Mouse (Mus musculus) retina, embryonic 14.5 days (tissue): ENCODE results near the gene Myrf.

Source experiments
- DNase-seq: peaks from one replicate; pipeline ENCODE4 v3.0.0-alpha.2; 2015; ENCODE audit warnings: low spot score

The Myrf gene

DNA sequence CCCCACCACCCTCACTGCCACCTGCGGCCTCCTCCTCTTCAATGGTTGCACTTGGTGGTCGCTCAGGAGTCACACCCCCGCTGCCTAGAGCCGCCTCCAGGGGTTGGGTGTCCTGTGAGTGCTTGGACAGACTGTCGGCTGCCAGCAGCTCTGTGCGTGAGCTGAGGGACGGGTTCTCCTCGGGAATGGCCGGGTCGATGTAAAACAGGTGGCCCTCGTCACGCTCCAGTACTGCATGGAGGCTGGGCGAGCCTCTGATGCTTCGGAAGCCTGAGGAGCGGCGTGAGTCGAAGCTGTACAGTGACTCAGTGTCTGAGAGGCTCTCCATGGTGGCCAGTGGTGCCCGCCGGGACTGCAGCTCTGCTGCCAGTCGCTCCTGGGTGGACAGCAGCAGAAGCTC, 7.6 kb upstream of the Myrf start:
- no peak for DNase-seq

DNA sequence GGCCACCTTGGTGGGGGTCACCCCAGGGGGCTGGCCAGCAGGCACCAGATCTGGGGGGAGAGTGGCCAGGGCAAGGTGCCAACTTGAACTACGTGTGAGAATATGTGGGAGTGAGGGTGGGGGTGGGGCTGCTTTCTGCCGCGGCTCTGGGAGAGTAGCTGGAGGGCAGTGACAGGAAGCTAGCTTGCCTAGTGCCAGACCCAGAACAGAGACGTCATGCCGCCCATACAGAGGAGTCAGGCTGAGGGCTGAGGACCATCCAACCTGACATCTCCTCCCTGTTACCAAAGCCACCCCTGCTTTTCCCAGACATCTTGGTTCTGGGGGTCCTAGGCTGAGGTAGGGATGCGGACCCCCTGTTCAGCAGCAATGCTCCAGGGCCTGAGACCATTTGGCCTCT, 6.6 kb upstream of the Myrf start:
- no peak for DNase-seq

DNA sequence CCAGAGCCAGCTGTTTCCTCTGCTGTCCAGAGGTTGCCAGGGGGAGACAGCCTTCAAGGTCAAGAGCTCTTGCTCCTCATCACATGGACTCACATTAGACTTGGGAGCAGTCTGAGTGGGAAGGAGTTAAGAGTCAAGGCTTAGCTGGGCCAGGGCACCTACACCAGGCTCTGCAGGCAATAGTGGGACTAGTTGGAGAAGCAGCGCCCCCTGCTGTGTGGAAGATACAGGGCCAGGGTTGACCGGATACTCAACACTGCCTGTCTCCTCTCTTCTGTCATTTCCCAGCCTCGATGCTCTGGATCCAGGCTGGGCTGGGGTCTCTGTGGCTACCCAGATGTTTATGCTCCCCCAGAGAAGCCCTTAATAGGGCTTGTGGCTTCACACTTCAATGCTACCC, 3.6 kb upstream of the Myrf start:
- peak; percentile 66 for DNase-seq

DNA sequence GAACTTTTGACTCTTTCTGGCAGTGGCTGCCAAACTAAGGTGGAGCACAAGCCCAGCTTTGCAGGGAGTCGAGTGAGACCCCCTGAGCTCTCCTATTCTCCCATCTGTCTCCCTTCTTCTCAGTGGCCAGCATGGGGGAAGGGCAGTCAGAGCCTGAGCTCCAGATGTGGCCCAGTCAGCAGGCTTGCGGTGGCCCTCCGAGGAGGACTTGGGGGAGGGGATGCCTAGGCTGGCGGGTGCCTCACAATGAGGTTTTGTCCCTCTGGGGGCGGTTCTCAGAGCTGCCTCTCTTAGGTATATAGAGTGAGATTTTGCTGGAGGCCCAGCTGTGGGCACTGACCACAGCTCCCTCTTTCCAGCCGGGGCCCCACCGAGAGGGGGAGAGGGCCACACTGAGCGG, 2.4 kb upstream of the Myrf start:
- peak; percentile 35 for DNase-seq

DNA sequence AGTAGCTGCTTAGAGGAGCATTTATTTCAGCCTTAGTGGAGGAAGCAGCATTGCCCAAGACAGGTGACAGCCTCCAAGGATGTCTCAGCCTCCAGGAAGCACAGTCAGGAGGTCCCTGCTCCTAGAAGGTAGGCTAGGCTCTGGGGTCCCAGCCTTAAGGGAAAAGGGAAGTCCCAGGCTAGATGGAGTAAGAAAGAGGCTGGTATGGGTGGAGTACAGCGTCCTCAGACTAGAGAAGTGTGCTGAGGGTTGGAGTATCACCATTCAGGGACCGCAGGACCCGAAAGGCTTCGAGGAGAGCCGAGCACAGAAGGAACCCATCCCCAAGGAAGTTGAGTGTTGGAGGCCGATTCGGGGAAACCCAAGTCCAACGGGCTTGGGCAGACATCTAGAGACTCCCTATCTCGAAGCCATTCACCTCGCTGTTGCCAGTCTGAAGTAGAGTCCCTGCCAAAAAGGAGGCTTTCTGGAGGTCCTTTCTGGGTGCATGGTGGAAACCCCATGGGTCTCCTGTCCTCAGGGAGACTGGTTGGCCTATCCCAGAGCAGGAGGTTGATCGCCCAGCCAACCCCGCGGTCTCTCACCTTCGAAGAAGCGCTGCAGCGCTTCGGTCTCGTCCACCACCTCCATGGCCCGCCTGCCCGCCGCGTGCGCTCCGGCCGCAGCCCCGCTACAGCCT, 434 bp downstream of the Myrf start:
- DNase-seq, result no peak

DNA sequence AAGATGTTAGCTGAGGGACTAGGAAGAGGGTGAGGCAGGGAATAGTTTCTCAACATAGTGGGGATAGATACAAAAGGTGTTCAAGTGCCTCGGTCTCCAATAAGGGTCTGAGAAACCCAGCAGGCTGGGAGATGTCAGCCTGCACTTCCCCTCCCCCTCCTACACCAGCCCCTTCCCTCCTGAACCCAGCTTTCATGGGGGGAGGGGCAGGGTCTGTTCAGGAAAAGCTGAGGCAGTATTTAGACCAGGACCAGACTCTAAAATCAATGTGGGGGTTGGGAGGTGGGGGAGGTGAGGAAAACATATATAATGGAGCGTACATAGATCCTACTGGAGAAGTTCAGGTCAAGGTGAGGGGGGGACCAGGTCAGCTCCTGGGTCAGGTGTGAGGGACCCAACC, 1.1 kb downstream of the Myrf start:
- DNase-seq, result no peak

DNA sequence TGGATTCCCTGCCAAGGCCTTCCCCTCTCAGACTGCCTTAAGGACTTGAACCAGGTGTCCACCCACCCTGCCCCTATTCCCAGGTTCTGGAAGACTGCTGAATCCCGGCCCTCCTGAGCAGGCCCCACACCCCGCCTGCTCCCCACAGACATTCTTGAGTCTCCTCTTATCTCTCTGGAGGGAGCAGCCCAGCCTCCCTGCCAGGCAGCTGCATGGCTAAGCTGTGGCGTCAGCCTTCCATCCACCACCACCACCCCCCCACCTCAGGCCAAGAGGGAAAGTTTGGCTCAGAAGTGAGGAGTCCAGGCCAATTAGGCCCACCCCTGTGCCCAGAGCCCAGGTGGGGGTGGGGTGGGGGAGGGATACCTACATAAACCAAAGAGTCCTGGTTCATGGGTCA, 2.1 kb downstream of the Myrf start:
- no peak for DNase-seq

DNA sequence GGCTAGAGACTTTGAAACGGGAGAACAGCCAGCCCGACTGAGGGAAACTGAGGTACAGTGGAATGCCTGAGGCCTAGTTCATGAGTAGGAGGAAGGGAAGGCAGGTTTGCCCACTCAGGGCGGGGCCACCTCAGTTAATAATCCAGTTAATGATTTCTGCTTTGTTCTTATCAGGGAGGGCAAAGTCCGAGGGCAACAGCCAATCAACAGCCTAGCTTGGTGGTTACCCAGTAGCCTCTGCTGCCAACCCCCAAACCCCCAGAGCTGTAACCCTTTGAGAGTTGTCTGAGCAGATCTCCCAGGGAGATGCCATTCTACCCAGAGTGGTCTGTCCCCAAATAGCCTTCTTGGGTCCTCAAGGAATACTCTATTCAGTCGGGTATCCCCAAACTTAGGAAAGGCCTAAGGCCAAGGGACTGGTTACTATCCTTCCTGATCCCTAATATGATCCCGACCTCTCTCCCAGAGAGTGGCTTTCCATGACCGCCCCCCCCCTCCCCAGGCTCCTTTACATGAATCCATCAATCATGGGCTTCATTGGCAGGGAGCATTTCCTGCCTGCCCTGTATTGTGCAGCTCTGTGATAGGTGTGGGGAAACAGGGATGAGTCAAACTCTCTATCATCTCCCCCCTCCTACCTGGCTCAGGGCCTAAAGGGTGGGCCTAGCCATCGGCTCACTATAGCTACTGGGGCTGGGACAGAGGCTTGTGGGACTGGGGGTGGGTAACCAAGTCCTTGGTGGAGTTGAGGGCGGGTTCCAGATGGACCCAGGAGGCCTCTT, 4.6 kb downstream of the Myrf start:
- DNase-seq, result no peak

DNA sequence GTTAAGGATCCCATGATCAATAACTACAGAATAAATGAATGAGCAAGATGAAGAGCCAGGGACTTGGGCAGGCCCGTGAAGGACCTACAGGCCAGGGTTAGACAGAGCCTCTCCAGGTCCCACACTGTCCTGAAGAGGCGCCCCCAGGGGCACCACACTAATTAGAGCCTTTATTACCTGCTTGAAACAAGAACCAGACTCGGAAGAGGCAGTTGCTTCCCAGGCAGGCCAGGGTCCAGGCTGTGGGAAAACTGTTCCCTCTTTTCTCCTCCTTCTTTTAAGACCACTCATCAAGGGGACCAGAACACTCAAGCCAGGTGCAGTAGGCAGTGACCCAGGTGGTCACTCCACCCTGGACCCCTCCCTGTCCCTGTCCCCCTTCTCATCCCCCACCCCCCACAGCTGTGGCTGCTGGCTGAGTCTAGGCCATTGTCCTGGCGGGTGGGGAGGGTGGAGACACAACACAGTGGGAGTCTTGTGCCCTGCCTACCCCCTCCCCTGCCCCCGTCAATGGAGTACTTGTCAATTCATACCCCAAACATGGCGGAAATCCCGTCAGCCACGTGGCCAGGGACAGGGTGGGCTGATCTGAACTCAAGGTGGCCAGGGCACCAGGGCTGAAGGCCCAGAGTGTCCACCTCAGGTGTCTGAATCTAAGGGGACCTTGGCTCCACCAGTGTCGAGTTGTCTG, 8.1 kb downstream of the Myrf start:
- DNase-seq, result no peak

DNA sequence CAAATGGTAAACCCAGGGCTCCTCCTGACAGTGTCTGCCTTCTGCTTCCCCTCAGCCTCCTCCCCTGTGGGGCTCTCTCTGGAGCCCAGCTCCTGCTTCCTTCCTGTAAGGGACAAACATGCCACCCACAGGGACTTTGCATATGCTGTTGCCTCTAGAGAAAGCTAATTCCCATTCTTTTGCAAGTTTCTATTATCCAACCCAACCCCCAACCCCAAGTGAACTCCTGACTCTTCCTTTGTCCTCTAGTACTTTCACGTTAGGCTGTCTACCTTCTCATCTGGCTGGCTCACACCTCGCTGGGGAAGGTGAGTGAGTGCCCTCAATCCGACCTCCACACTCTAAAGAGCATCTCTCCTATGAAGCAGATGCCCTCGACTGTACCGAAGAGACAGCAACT, 8.7 kb downstream of the Myrf start:
- no peak for DNase-seq

DNA sequence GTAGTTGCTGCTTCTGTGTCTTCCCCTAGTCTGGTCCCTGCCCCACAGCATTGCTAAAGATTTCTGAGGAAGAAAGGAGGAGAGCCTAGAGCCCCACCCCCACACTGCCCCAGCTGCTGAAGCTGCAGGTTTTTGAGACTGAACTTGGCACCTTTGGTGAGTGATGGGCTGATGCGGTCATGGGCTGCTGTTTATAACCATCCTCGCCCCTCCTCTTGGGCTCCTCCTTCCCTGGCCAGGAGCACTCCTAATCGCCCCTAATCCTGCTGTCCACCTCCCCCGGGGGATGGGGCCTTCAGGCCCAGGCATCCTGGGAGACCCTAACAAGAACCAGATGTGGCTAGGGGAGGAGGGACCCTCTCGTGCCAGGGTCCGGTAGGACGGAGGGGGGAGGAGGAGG, 9.5 kb downstream of the Myrf start:
- DNase-seq, result no peak

DNA sequence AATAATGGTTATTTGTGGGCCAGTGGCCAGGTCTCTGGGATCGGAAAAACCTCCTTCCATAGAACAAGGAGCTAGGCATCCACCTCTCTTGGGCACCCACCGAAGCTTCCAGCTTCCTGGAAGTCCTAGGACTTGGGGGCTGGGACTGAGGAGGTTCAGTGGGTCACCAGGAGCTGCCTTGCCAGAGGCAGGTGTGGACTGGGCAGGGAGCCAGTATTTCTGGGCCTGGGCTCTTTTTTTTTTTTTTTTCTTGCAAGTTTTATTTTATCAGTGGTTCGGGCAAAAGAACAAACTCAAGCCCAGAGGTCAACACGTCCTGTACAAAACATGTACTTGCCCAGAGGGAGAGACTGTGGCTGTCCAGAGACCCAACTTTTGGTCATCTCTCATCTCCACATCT, 14.8 kb downstream of the Myrf start:
- DNase-seq, result no peak

DNA sequence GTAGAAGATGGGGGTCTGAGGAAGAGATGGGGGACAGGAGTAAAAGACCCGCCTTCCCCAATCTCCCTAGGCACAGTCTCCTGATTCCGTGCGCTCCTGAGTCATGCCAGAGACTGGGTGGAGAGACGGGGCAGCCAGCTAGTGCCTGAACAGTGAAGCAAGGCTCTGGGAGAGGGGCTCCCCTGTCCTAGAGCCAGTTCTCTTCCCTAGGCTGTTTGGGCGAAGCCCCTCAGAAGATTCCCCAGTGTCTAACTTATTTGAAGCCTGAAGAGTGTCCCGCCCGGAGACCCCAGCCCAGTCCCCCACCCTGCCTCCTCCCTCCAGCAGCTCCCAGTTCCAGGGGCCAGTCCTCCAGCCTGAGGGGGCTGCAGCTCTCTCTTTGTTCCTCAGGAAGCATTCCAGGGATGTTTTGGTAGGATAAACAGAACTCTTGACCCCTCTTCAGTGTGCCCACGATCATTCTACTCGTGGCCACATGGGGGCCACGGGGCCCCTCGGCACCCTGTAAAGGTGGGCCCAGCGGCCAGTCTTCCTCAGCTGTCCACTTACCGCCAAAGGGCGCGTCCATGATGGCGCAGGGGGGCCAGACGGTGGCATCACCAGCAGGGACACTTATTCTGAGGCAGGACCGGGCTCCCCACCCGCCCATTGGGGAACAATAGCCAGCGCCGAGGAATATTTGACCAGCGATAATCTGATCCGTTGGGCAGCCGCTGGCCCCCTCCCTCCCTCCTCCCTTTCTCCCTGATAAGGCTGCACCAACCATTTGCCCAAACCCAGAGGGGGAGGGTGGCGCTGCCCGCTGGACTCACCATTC, 15.7 kb downstream of the Myrf start:
- peak; percentile 48 for DNase-seq

DNA sequence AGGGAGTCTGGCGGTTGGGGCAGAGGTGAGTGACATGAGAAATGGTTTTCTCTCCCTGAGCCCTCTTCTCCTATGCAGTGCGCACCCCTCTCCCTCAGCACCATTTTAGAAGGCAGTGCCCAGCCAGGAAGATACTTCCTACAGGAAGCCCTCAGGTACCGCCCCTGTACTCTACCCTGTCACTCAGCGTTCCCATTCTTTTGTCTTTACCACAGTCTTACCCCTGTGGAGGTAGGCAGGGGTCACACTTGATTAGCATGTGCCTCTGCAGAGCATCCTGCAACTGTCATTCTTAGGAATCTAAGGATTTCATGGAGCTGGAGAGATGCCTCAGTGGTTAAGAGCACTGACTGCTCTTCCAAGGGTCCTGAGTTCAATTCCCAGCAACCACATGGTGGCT, 17.0 kb downstream of the Myrf start:
- DNase-seq, result no peak

DNA sequence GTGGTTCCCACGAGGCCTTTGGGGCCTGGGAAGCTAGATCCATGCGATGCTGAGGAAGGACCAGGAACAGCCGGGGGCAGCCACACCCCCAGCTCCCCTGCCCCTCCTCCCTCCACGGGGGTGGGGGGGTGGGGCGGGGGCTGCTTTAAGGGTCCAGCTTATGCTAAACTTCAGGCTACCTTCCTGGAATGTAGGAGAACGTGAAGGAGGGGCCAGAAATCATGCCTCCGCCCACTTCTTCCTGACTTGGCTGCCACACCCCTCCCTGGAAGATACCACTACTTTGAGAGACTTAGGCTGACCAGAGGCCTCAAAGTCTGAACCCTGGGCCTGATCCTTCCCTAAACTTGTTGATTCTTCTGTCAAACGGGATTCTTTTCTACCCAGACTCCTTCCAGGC, 17.9 kb downstream of the Myrf start:
- no peak for DNase-seq

DNA sequence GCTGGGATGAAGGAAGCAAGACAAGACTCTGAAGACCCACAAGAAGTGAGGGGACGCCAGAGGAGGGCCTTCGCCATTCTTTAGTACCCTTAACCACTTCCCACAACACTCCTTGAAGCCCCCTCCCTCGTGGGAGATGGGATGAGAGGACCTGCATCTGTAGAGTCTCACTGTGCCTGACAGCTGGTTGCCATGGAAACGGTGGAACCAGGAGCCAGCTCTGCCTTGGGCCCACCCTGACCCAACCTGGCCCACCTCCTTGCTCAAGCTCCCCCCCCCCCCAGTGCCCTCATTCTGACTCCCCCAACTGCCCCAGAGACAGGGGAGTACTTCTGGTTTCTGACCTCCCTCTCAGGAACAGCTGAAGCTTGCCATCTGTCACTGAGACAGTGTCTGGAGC, 19.0 kb downstream of the Myrf start:
- no peak for DNase-seq

DNA sequence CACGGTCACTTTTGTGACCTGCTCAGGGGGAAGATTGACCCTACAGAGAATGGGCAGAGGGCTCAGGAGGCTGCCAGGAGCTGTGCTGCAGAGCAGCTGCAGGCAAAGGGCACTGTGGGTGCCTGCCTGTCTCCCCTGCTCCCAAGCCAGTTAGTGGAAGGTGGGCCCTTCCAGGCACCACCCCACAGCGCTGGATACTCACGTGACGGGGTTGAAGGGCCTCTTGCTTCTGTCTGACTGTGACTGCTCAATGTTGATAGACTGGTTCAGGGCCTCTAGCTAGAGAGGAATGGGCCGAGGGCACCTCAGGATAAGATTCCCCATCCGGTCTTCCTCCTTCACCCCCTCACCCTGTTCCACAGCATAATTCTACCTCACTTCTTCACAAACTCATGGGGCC, 21.0 kb downstream of the Myrf start:
- no peak for DNase-seq

DNA sequence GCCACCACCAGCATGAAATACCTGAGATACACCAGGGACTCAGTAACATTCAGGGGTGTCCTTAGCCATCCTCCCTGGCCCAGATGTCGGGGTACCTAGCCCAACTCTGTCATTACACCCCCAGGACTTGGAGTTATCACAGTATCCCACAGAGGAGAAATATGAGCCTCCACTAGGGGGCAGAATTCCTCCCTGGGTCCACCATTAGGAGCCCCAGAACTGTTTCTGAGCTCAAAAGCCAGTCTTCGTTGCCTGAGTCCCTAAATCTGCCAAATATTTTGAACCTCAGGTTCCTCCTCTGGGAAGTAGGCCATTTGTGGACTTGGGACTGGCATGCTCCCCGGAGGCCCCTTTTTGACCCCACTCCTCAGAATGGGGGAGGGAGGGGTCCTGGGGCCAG, 21.4 kb downstream of the Myrf start:
- DNase-seq, result peak; percentile 83

DNA sequence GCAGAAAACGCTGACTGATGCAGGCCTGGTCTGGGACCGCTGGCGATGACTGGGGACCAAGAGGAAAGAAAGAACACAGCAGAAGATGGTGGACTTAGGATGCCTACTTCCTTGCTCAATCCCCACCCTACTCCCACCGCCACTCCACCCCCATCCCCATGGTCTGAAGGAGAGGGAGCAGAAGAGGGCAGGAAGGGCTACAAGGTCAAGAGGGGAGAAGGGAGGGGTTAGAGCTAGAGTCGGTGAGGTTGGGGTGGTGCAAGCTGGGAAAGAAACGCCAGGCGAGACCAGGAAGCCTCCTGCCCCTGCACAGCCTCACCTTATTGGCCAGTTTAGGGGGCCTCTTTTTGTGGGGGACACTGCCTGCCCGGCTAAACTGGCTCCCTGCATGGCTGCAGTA, 24.4 kb downstream of the Myrf start:
- no peak for DNase-seq

DNA sequence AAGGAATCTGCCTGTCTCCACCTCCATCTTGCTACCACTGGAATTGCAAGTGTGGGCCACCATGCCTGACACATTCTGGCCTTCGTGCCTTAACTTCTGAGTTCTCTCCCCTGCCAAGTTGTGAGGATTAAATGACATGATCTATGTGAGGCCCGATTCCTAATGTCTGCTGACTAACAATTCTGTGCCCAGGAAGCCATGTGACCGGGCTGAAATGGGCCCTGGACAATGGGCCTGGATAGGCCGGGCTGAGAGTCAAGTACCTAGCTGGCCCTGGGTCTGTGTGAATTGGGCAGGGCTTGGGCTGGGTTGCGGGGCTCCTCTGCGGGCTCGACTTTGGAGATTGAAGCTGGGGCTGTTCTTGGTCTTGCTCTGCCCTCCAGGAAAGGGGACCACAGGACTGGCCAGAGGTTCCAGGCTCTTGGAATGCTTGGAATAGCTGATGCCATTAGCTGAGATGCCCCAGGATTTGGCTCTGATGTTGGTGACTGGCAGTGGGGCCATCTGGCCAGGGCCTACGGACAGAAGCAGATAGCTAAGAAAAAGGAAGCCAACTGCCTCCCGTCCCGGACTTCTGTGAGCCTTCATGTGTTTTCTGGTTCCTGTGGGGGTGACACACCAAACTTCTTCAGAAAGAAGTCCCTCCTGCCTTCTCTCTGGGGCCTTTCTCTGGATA, 26.6 kb downstream of the Myrf start:
- DNase-seq, result no peak

DNA sequence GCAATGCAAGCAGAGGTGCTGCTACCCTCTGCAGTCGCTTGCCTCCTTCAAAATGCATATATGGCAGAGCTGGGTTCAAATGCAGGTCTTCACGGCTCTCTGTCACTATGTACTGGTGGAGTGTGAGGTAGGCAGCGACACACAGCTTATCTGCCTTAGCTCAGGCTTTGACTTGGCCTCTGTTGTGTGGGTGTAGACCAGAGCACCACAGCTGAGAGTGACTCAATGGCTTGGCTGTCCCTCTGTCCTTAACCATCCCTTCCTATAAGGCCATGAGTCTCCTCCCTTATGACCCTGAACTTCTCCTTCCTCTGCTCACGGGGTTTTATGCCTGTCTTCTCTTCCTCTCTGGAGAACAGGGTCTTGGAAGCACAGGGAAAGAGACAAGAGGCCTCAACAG, 29.7 kb downstream of the Myrf start:
- no peak for DNase-seq

DNA sequence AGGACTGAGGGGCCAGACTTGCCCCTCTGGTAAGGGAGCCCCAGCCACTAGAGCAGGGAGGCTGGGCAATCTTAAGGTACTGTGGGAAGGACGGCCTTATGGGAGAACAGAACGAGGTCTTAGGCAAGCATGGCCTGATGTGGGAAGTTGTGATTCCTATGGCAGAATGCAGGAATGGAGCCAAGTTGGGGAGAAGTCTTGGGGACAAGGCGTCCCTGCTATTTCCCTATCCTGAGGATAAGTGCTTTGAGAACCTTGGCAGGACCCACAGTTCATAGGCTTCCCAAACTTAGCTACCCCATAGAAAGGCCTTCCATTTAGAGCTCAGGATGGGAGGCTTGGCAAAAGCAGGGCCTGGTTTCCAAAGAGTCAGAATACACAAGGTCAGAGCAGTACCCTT, 31.7 kb downstream of the Myrf start:
- DNase-seq, result no peak
